Mouse (Mus musculus) intestine, embryonic 16.5 days (tissue): ENCODE results near the gene Nsrp1. TPM values are rescaled to one million over a fixed set of nuclear protein-coding genes. Genes with fewer than 3 reads are reported as not detected.
A peak's percentile ranks its signal among the peaks of the same experiment; 100 is the strongest.
"Not testable (repeated sequence)": the region's sequence is repeated elsewhere in the genome, so short reads cannot be mapped to it uniquely, and the experiment has no call there.

ENCODE experiments used
- ATAC-seq: fragments of 200-750 bp; cut with Nextera tagmentation; 2 replicates; pipeline ENCODE4 v1.8.0; 2017; ENCODE audit warnings: moderate TSS enrichment, moderate library complexity
- H3K27ac ChIP-seq: fragments of 300-500 bp; sonication (generic); 2 replicates; pipeline ENCODE4 v1.5.1; 2014; ENCODE audit warnings: mild to moderate bottlenecking, low read length
- H3K27me3 ChIP-seq: fragments of 300-500 bp; sonication (generic); replicated peaks from 2 replicates; pipeline ENCODE4 v1.6.1; 2014; ENCODE audit warnings: low read length, control low read depth, mixed read lengths; ENCODE audit not compliant: control insufficient read depth, insufficient read depth
- H3K36me3 ChIP-seq: fragments of 300-500 bp; sonication (generic); 2 replicates; pipeline ENCODE4 v1.6.1; 2014; ENCODE audit warnings: low read length, control low read depth; ENCODE audit not compliant: control insufficient read depth, insufficient read depth
- H3K4me1 ChIP-seq: fragments of 300-500 bp; sonication (generic); 2 replicates; pipeline ENCODE4 v1.6.1; 2014; ENCODE audit warnings: low read length, control low read depth, mixed read lengths; ENCODE audit not compliant: control insufficient read depth, insufficient read depth
- H3K4me2 ChIP-seq: fragments of 300-500 bp; sonication (generic); 2 replicates; pipeline ENCODE4 v1.6.1; 2014; ENCODE audit warnings: low read depth, low read length, control low read depth
- H3K4me3 ChIP-seq: fragments of 300-500 bp; sonication (generic); 2 replicates; pipeline ENCODE4 v1.5.1; 2014; ENCODE audit warnings: mild to moderate bottlenecking, low read length
- H3K9ac ChIP-seq: fragments of 300-500 bp; sonication (generic); 2 replicates; pipeline ENCODE4 v1.6.1; 2014; ENCODE audit warnings: low read depth, low read length
- H3K9me3 ChIP-seq: fragments of 300-500 bp; sonication (generic); 2 replicates; pipeline ENCODE4 v1.6.1; 2016; ENCODE audit warnings: low read length, control low read depth; ENCODE audit not compliant: control insufficient read depth
- WGBS: fragments of 180-500 bp; shearing (Covaris S2); extraction: QIAGEN DNeasy Blood & Tissue Kit; methylation state at CpG from one replicate; pipeline ENCODE4 v1.1.7; 2014; 5-methylcytosine and 5-hydroxymethylcytosine counted together
- polyA plus RNA-seq: library from polyadenylated mRNA; unstranded; fragments of >200 nt; fragmentation: Nextera tagmentation; extraction: Ambion mirVana; gene quantifications from 2 replicates; pipeline ENCODE4 v1.2.1, GENCODE M21; 2015

Gene Nsrp1
- polyA plus RNA-seq, 1 experiment from 2014 or later: 50.4 TPM

GRCm38 (mm10) chr11:77095206-77095605 lies 17.0 kb upstream of the Nsrp1 start:
- Histone ChIP-seq H3K4me2 (no peak overlapping the region), H3K4me3 (no peak overlapping the region), H3K27me3 (no peaks in the 10 kb centered on the region), H3K9ac (no peak overlapping the region), H3K4me1 (peaks cover 9% of the 10 kb centered on the region; the same call in 1 of the 2 replicates), H3K9me3 (no peaks in the 10 kb centered on the region), H3K36me3 (no peaks in the 10 kb centered on the region), H3K27ac (no peak overlapping the region)
- no peak for ATAC-seq
- WGBS: 52% methylated on average over 10 of the region's 10 CpGs

- no peaks in the 10 kb centered on the region for H3K27me3 ChIP-seq
- no peak overlapping the region for H3K4me2 ChIP-seq
- H3K27ac ChIP-seq: no peak overlapping the region
- ATAC-seq: no peak
- 40% methylated on average over 8 of the region's 8 CpGs for WGBS
- H3K4me1 ChIP-seq: peaks cover 9% of the 10 kb centered on the region; the same call in 1 of the 2 replicates
- no peak overlapping the region for H3K9ac ChIP-seq
- H3K4me3 ChIP-seq: no peak overlapping the region
- H3K36me3 ChIP-seq: no peaks in the 10 kb centered on the region
- no peaks in the 10 kb centered on the region for H3K9me3 ChIP-seq
These were observed 15.9 kb upstream of the Nsrp1 start for GRCm38 (mm10) chr11:77094136-77094535.

- H3K4me2 ChIP-seq: peak overlapping the region; percentile 52
These were observed 15.0 kb upstream of the Nsrp1 start for GRCm38 (mm10) chr11:77093208-77093607.

GRCm38 (mm10) chr11:77089162-77089561 lies 10.9 kb upstream of the Nsrp1 start:
- no peaks in the 10 kb centered on the region; the same call in 1 of the 2 replicates for H3K27me3 ChIP-seq
- H3K9me3 ChIP-seq: no peaks in the 10 kb centered on the region
- H3K27ac ChIP-seq: no peak overlapping the region
- H3K9ac ChIP-seq: no peak overlapping the region
- 62% methylated on average over 2 of the region's 2 CpGs for WGBS
- H3K4me2 ChIP-seq: no peak overlapping the region
- no peaks in the 10 kb centered on the region for H3K36me3 ChIP-seq
- ATAC-seq: no peak
- H3K4me1 ChIP-seq: 0 out of 2 replicates have a peak, but pooled peaks cover 6% of the 10 kb centered on the region
- no peak overlapping the region for H3K4me3 ChIP-seq

More at GRCm38 (mm10) chr11:77093208-77093607, 15.0 kb upstream of the Nsrp1 start:
- H3K4me1 ChIP-seq: peaks cover 9% of the 10 kb centered on the region; the same call in 1 of the 2 replicates
- WGBS: 2% methylated on average over 11 of the region's 11 CpGs
- peak overlapping the region; percentile 40; the same call in 1 of the 2 replicates for H3K9ac ChIP-seq
- H3K4me3 ChIP-seq: peak overlapping the region; percentile 35
- no peak overlapping the region for H3K27ac ChIP-seq
- no peak for ATAC-seq
- H3K27me3 ChIP-seq: no peaks in the 10 kb centered on the region; the same call in 1 of the 2 replicates
- H3K36me3 ChIP-seq: no peaks in the 10 kb centered on the region
- no peaks in the 10 kb centered on the region for H3K9me3 ChIP-seq

- Histone ChIP-seq H3K27ac (no peak overlapping the region), H3K9ac (no peak overlapping the region), H3K9me3 (no peaks in the 10 kb centered on the region), H3K36me3 (no peaks in the 10 kb centered on the region), H3K4me1 (no peaks in the 10 kb centered on the region), H3K27me3 (peaks cover 2% of the 10 kb centered on the region; the same call in 1 of the 2 replicates), H3K4me3 (no peak overlapping the region), H3K4me2 (no peak overlapping the region)
- ATAC-seq: no peak
- 85% methylated on average over 2 of the region's 2 CpGs for WGBS
These were observed 8.8 kb upstream of the Nsrp1 start for GRCm38 (mm10) chr11:77087004-77087403.

GRCm38 (mm10) chr11:77084001-77084682 lies 5.9 kb upstream of the Nsrp1 start:
- WGBS: 61% methylated on average over 5 of the region's 5 CpGs
- no peak overlapping the region for H3K9ac ChIP-seq
- no peaks in the 10 kb centered on the region for H3K36me3 ChIP-seq
- H3K27me3 ChIP-seq: peaks cover 2% of the 10 kb centered on the region
- no peak for ATAC-seq
- H3K9me3 ChIP-seq: no peaks in the 10 kb centered on the region
- H3K27ac ChIP-seq: no peak overlapping the region
- no peaks in the 10 kb centered on the region for H3K4me1 ChIP-seq
- no peak overlapping the region for H3K4me2 ChIP-seq
- no peak overlapping the region for H3K4me3 ChIP-seq

- Histone ChIP-seq H3K27me3 (peaks cover 2% of the 10 kb centered on the region; the same call in 1 of the 2 replicates), H3K4me3 (no peak overlapping the region), H3K9me3 (no peaks in the 10 kb centered on the region), H3K4me1 (no peaks in the 10 kb centered on the region), H3K27ac (no peak overlapping the region), H3K36me3 (no peaks in the 10 kb centered on the region), H3K9ac (no peak overlapping the region), H3K4me2 (no peak overlapping the region)
- WGBS: 86% methylated on average over 1 of the region's 1 CpGs
- ATAC-seq: no peak
These were observed 1.1 kb upstream of the Nsrp1 start for GRCm38 (mm10) chr11:77079361-77079760.

GRCm38 (mm10) chr11:77077792-77078191 lies 443 bp downstream of the Nsrp1 start:
- H3K36me3 ChIP-seq: no peaks in the 10 kb centered on the region
- no peaks in the 10 kb centered on the region; the same call in 1 of the 2 replicates for H3K27me3 ChIP-seq
- H3K9me3 ChIP-seq: no peaks in the 10 kb centered on the region
- peak; percentile 65 for ATAC-seq
- H3K4me3 ChIP-seq: peak overlapping the region; percentile 85
- no peaks in the 10 kb centered on the region for H3K4me1 ChIP-seq
- H3K27ac ChIP-seq: peak overlapping the region; percentile 67
- H3K4me2 ChIP-seq: peak overlapping the region; percentile 62
- 3% methylated on average over 16 of the region's 16 CpGs for WGBS
- peak overlapping the region; percentile 86 for H3K9ac ChIP-seq

- not testable (repeated sequence) for H3K27me3 ChIP-seq, H3K36me3 ChIP-seq, H3K9me3 ChIP-seq, ATAC-seq, H3K4me1 ChIP-seq, H3K27ac ChIP-seq
- Histone ChIP-seq H3K9ac (peak overlapping the region; percentile 86), H3K4me3 (peak overlapping the region; percentile 85), H3K4me2 (peak overlapping the region; percentile 62)
- 52% methylated on average over 4 of the region's 4 CpGs for WGBS
These were observed 904 bp downstream of the Nsrp1 start for GRCm38 (mm10) chr11:77077331-77077730.
